Mouse (Mus musculus) c-Kit-positive CD71-positive TER-119-negative erythroid progenitor cells, embryonic 14.5 days (primary cell): Measurements from ENCODE around the gene Gadd45g.

ENCODE experiments used
- DNase-seq: peaks from one replicate; pipeline ENCODE4 v3.0.0-alpha.2; 2013; ENCODE audit warnings: low read depth

The Gadd45g gene

GRCm38 (mm10) chr13:51846301-51846867, at the start of gene Gadd45g:
Gene Gadd45g, plus strand, starts transcription at chr13:51846678.
- DNase-seq: peak; percentile 92

GRCm38 (mm10) chr13:51797899-51798746, 48.4 kb upstream of the Gadd45g start:
- DNase-seq: no peak

- peak; percentile 44 for DNase-seq
These were observed 46.5 kb upstream of the Gadd45g start for GRCm38 (mm10) chr13:51799735-51800522.

- no peak for DNase-seq
These were observed 45.6 kb upstream of the Gadd45g start for GRCm38 (mm10) chr13:51800921-51801320.

- no peak for DNase-seq
These were observed 40.8 kb upstream of the Gadd45g start for GRCm38 (mm10) chr13:51805634-51806033.

GRCm38 (mm10) chr13:51806220-51806619, 40.3 kb upstream of the Gadd45g start:
- no peak for DNase-seq

- no peak for DNase-seq
These were observed 38.3 kb upstream of the Gadd45g start for GRCm38 (mm10) chr13:51808141-51808540.

- DNase-seq: no peak
These were observed 32.6 kb upstream of the Gadd45g start for GRCm38 (mm10) chr13:51813621-51814615.

GRCm38 (mm10) chr13:51814646-51815045, 31.8 kb upstream of the Gadd45g start:
- no peak for DNase-seq

- peak; percentile 59 for DNase-seq
These were observed 30.5 kb upstream of the Gadd45g start for GRCm38 (mm10) chr13:51815865-51816504.

GRCm38 (mm10) chr13:51816559-51817041, 29.9 kb upstream of the Gadd45g start:
- DNase-seq: no peak

GRCm38 (mm10) chr13:51818170-51818943, 28.1 kb upstream of the Gadd45g start:
- no peak for DNase-seq

GRCm38 (mm10) chr13:51818944-51819326, 27.5 kb upstream of the Gadd45g start:
- no peak for DNase-seq

GRCm38 (mm10) chr13:51819351-51819750, 27.1 kb upstream of the Gadd45g start:
- no peak for DNase-seq

- DNase-seq: no peak
These were observed 24.5 kb upstream of the Gadd45g start for GRCm38 (mm10) chr13:51821988-51822387.

GRCm38 (mm10) chr13:51823822-51824495, 22.5 kb upstream of the Gadd45g start:
- no peak for DNase-seq

GRCm38 (mm10) chr13:51830744-51831450, 15.6 kb upstream of the Gadd45g start:
- peak; percentile 71 for DNase-seq

GRCm38 (mm10) chr13:51832491-51832890, 14.0 kb upstream of the Gadd45g start:
- no peak for DNase-seq

GRCm38 (mm10) chr13:51833611-51834010, 12.9 kb upstream of the Gadd45g start:
- no peak for DNase-seq
